Mouse (Mus musculus): ENCODE measurements around the gene Pnmal2.

DNA sequence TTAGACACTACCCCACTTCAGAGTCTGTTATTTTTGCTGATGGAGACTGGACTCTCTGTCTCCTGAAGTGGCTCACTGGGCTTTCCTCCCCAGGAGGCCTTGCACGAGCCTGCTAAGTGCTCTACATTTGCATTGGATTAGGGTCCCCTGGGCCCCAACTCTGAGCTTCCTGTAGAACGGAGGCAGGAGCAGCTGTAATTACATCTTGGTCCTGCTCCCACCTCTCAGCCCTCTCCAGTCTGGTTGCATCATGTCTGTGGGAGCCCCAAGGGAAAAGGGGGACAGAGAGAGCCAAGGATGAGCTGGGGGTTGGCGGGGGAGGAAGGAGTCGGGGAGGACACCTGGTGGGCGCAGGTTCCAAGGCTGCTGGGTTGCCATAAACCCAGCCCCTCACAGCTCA, 44.0 kb upstream of the Pnmal2 start:
- TF ChIP-seq GATA1 (IDR thresholded peaks at IDR 0.05; ENCODE audit: borderline replicate concordance, low read length) (no peak), FLI1 (IDR thresholded peaks at IDR 0.05; ENCODE audit: low read length) (no peak)

Measured in megakaryocyte, embryonic 14.5 days (primary cell).